In the genomic region with DNA sequence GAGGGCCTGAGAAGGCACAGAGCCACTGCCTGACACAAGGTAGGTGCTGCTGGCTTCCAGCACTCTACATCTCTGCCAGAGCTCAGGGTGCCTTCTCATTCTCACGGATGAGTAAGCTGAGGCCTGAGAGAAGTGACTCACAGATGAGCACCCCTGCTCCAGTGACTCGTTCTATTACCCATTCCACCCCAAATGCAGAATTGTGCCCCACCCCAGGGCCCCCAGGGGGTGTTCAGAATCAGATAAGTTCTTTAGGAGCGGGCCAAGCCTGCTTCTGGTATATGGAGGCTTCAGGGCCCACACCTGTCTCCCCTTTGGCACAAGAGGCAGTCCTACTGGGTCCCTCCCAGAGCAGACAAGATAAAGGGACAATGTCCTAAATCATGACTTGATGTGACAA, we compare ENCODE assay signal across 8 mouse cellular contexts. TPM values are rescaled to one million over a fixed set of nuclear protein-coding genes. Genes with fewer than 3 reads are reported as not detected.
DNase-seq lines count a peak whose midpoint lies in the region; ATAC-seq lines count a peak whose summit lies in the region.

No protein-coding gene starts in this region.

- H3K9me3 ChIP-seq in intestine, embryonic 15.5 days, result no peaks in the 10 kb centered on the region
- no peaks in the 10 kb centered on the region for H3K9me3 ChIP-seq in neural tube, embryonic 14.5 days (ENCODE audit: control insufficient read depth, low read length)

- peaks cover 8% of the 10 kb centered on the region; the same call in 1 of the 2 replicates for H3K36me3 ChIP-seq in intestine, embryonic 15.5 days
- no peaks in the 10 kb centered on the region for H3K36me3 ChIP-seq in neural tube, embryonic 14.5 days (ENCODE audit: control insufficient read depth, insufficient read depth, low read length)

- H3K27me3 ChIP-seq in intestine, embryonic 15.5 days (replicated peaks), result no peaks in the 10 kb centered on the region
- H3K27me3 ChIP-seq in neural tube, embryonic 14.5 days (ENCODE audit: control insufficient read depth, insufficient read depth, low read length), result no peaks in the 10 kb centered on the region

- 35% methylated on average over 3 of the region's 3 CpGs for WGBS in intestine, embryonic 15.5 days
- 17% methylated on average over 3 of the region's 3 CpGs for WGBS in neural tube, embryonic 14.5 days

- peak overlapping the region; percentile 26; the same call in 1 of the 2 replicates for H3K9ac ChIP-seq in intestine, embryonic 15.5 days
- H3K9ac ChIP-seq in neural tube, embryonic 14.5 days (replicated peaks; ENCODE audit: low read depth, low read length), result no peak overlapping the region

- H3K27ac ChIP-seq in intestine, embryonic 15.5 days, result peak overlapping the region; percentile 95
- H3K27ac ChIP-seq in neural tube, embryonic 14.5 days (ENCODE audit: low read depth, low read length), result peak overlapping the region; percentile 96

- intact Hi-C loops in left cerebral cortex, postnatal 14 days (cut with DNase I), result loop anchor here (5.0 kb wide), 1 partner anchor 65 kb away; a partner anchor contains a TSS

- H3K4me2 ChIP-seq in intestine, embryonic 15.5 days (replicated peaks), result peak overlapping the region; percentile 88
- H3K4me2 ChIP-seq in neural tube, embryonic 14.5 days (ENCODE audit: low read depth, low read length), result peak overlapping the region; percentile 67

- ATAC-seq in intestine, embryonic 15.5 days, result no peak
- ATAC-seq in neural tube, embryonic 14.5 days (ENCODE audit: low read depth), result no peak

- peaks cover 78% of the 10 kb centered on the region for H3K4me1 ChIP-seq in intestine, embryonic 15.5 days (replicated peaks)
- H3K4me1 ChIP-seq in neural tube, embryonic 14.5 days (ENCODE audit: control insufficient read depth, insufficient read depth, low read length), result peaks cover 58% of the 10 kb centered on the region

- peak overlapping the region; percentile 79 for H3K4me3 ChIP-seq in intestine, embryonic 15.5 days (replicated peaks)
- H3K4me3 ChIP-seq in neural tube, embryonic 14.5 days (ENCODE audit: low read depth, low read length), result no peak overlapping the region

- DNase-seq in frontal cortex, postnatal 36 days (ENCODE audit: low spot score in 2 of 2), result peak; percentile 45 to 55
- DNase-seq in frontal cortex, postnatal 10 days (ENCODE audit: low spot score in 2 of 2), result no peak
- peak; percentile 56 for DNase-seq in 3134 (ENCODE audit: extremely low read depth, insufficient read length, low spot score)
- DNase-seq in c-Kit-positive CD71-positive TER-119-positive erythroid progenitor cells, embryonic 14.5 days (ENCODE audit: low spot score), result peak; percentile 63
- DNase-seq in left cerebral cortex, postnatal 14 days (ENCODE audit: low spot score in 2 of 2), result no peak
- DNase-seq in retina, embryonic 14.5 days (ENCODE audit: low spot score), result no peak

RNA-seq across cellular contexts. Expression of a gene that starts 16.2 kb away (rescaled TPM):
- polyA plus RNA-seq in intestine, embryonic 15.5 days (2015; fragmentation: Nextera tagmentation; extraction: Ambion mirVana), result 41.8 and 42.8 TPM in 2 replicates
- 47.7 and 67.0 TPM in 2 replicates for polyA plus RNA-seq in neural tube, embryonic 14.5 days (2014; fragmentation: Nextera tagmentation; extraction: Ambion mirVana)
- total RNA-seq in left cerebral cortex, postnatal 14 days (2021), result 100 to 1,000 TPM; 106 to 114 TPM

Comparison
In these comparisons a context has a peak if more than half of its experiments do, and no peak if none do; other contexts are left out.
1. DNase-seq: peak in frontal cortex, postnatal 36 days (2 of 2), 3134 (single experiment) and c-Kit-positive CD71-positive TER-119-positive erythroid progenitor cells, embryonic 14.5 days (single experiment); none in frontal cortex, postnatal 10 days (0 of 2), left cerebral cortex, postnatal 14 days (0 of 2) and retina, embryonic 14.5 days (single experiment).